Mouse (Mus musculus) testis, postnatal 14 days (tissue): ENCODE measurements around the gene Acin1.

ENCODE experiments used
- DNase-seq: peaks from one replicate; pipeline ENCODE4 v3.0.0; 2021; ENCODE audit warnings: low spot score

Acin1 gene

GRCm38 (mm10) chr14:54698733-54699132 is 12.0 kb upstream of the Acin1 start, which contains the start of gene Gm29776:
Gene Gm29776 (minus strand): TSS chr14:54698833.
- DNase-seq: no peak

- no peak for DNase-seq
Measured at GRCm38 (mm10) chr14:54696752-54697151, 10.0 kb upstream of the Acin1 start.

GRCm38 (mm10) chr14:54695042-54695441 is 8.3 kb upstream of the Acin1 start:
- no peak for DNase-seq

- no peak for DNase-seq
Measured at GRCm38 (mm10) chr14:54687251-54687650, 520 bp upstream of the Acin1 start.

GRCm38 (mm10) chr14:54686063-54686521 is 639 bp downstream of the Acin1 start, which contains the start of gene 1700123O20Rik:
Gene 1700123O20Rik (plus strand): TSS chr14:54686216.
- peak; percentile 89 for DNase-seq

GRCm38 (mm10) chr14:54685471-54685870 is 1.3 kb downstream of the Acin1 start:
- DNase-seq: no peak

- no peak for DNase-seq
Measured at GRCm38 (mm10) chr14:54682396-54682795, 4.3 kb downstream of the Acin1 start.

GRCm38 (mm10) chr14:54678657-54679304 is 8.0 kb downstream of the Acin1 start:
- no peak for DNase-seq

GRCm38 (mm10) chr14:54676290-54676689 is 10.4 kb downstream of the Acin1 start:
- no peak for DNase-seq

GRCm38 (mm10) chr14:54674317-54674716 is 12.4 kb downstream of the Acin1 start:
- no peak for DNase-seq

GRCm38 (mm10) chr14:54669381-54669780 is 17.4 kb downstream of the Acin1 start:
- DNase-seq: no peak

GRCm38 (mm10) chr14:54664477-54665222 is 22.1 kb downstream of the Acin1 start:
- DNase-seq: no peak

- no peak for DNase-seq
Measured at GRCm38 (mm10) chr14:54660009-54660408, 26.7 kb downstream of the Acin1 start.

GRCm38 (mm10) chr14:54653496-54653895 is 33.2 kb downstream of the Acin1 start:
- DNase-seq: peak; percentile 76

GRCm38 (mm10) chr14:54652787-54653186 is 33.9 kb downstream of the Acin1 start:
- no peak for DNase-seq

GRCm38 (mm10) chr14:54651556-54651955 is 35.2 kb downstream of the Acin1 start:
- no peak for DNase-seq

GRCm38 (mm10) chr14:54650621-54651454 is 35.9 kb downstream of the Acin1 start:
- peak; percentile 74 for DNase-seq

- DNase-seq: no peak
Measured at GRCm38 (mm10) chr14:54647900-54648299, 38.8 kb downstream of the Acin1 start.

- no peak for DNase-seq
Measured at GRCm38 (mm10) chr14:54646898-54647636, 39.7 kb downstream of the Acin1 start.

- no peak for DNase-seq
Measured at GRCm38 (mm10) chr14:54646455-54646854, 40.3 kb downstream of the Acin1 start.

- DNase-seq: no peak
Measured at GRCm38 (mm10) chr14:54644294-54644693, 42.4 kb downstream of the Acin1 start.

- DNase-seq: no peak
Measured at GRCm38 (mm10) chr14:54643011-54643410, 43.7 kb downstream of the Acin1 start.
